Mouse (Mus musculus): ENCODE measurements around the gene Kif23.

GRCm38 (mm10) chr9:61917436-61917835 lies 29.1 kb downstream of the Kif23 start:
- TF ChIP-seq CTCF (IDR thresholded peaks at IDR 0.05; ENCODE audit: control insufficient read depth, insufficient read depth, insufficient read length) = no peak
- no peak for TF ChIP-seq MAX (IDR thresholded peaks at IDR 0.05)
- no peak for TF ChIP-seq USF1 (IDR thresholded peaks at IDR 0.05; ENCODE audit: low read depth)
- no peak for TF ChIP-seq MYOG (IDR thresholded peaks at IDR 0.05; ENCODE audit: control insufficient read depth, extremely low read depth, insufficient read length)
- no peak for TF ChIP-seq FOSL1 (IDR thresholded peaks at IDR 0.05; ENCODE audit: insufficient read depth, low read length, poor library complexity, severe bottlenecking)

Measured in C2C12 (cell line).